Mouse (Mus musculus): ENCODE measurements around the gene Kif5c. TPM values are rescaled to one million over a fixed set of nuclear protein-coding genes. Genes with fewer than 3 reads are reported as not detected.

Gene Kif5c
- 3.5 and 3.7 TPM in 2 replicates for polyA plus RNA-seq (2015; fragmentation: Nextera tagmentation; extraction: Ambion mirVana)

DNA sequence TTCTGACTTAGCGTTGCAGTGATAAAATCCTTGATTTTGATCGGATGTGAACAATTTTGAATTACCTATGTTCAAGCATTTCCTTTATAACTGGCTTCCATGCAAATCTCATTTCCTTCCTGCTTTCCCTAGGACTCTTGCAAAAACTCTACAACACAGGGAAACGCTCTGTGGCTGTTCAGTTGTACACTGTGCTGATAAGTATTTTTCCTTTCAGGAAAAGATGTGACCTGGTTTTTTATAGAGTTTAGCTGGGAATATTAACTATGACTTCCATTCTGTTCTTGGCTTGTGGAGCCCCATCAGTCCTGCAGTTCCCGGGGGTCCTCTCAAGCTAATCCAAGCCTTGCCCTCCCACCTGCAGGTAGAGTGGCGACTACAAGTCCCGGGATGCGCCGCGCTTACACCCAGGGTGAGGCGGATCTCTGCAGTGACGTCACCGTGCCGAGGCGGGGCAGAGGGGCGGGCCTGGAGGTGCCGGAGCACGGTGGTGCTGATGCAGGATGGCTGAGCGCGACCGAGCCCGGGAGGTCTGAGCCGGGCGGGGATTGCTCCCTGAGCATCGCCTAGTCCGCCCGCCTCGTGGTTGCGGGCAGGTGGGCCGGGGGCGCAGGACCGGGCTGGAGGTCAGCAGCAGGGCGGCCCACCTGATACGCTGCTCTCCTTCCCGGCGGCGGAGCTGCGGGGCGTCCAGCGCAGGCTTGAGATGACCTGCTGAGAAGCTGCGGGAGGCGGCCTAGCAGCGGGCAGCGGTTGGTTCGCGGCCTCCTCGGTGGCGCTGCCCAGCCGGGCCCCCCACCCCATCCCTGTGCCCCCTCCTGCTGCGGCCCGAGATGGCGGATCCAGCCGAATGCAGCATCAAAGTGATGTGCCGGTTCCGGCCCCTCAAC is at the start of gene Kif5c:
Gene Kif5c, plus strand, starts transcription at position 470 of the 890 bp plus-strand sequence.
- WGBS, result 4% methylated on average over 50 of the region's 54 CpGs
- peak; percentile 92 for ATAC-seq (ENCODE audit: insufficient number of reproducible peaks, low FRiP score, low TSS enrichment, low read depth)
- peak within 1 kb of the TSS; percentile 94 for H3K4me2 ChIP-seq
- H3K9ac ChIP-seq, result peak within 1 kb of the TSS; percentile 38
- H3K36me3 ChIP-seq, result no peaks in the 10 kb centered on the region
- no peaks in the 10 kb centered on the region for H3K9me3 ChIP-seq
- peaks cover 25% of the 10 kb centered on the region for H3K4me1 ChIP-seq
- peaks cover 8% of the 10 kb centered on the region; the same call in 1 of the 2 replicates for H3K27me3 ChIP-seq
- peak within 1 kb of the TSS; percentile 76 for H3K4me3 ChIP-seq
- no peak within 1 kb of the TSS for H3K27ac ChIP-seq

DNA sequence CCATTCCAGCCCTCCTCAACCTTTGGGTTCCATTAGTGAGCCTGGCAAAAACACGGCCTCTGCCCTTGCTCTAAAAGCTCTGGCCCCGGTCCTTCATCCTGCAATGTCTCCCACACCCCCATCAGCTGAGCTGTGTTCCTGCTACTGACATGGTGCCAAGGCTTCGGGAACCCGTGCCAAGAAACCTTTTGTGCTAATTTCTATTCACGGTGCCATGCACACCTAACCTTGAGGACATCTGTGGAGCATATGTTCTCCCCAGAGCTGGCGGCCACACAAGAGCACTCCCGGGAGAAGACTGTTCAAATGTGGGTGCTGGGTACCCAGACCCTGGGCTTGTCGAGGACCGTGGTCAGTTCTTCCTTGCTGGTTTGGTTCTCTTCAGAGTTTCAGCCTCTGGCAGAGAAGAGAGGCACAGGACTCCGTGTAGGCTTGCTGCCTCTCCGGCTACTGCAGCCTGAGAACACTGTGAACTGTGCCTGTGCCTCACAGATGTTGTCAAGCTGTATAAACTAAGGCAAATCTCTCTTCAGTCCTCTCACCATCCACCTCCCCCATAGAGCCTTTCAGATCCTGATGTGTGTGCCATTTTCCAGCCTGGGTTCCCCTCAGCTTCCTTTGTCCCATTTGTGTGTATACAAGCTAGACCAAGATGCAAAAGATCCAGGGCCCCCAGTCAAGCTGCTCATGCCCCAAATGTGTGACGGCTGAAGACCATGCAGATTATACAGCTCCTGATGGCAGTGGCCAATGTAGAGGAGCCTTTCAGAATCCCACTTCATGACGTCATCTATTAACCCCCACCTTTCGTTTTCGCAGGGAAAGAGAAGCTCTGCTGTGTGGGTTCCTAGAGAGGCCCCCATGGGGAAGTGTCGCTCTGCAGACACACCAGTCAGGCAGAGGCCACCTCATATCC is 49.0 kb upstream of the Kif5c start:
- Histone ChIP-seq H3K27ac (peak overlapping the region; percentile 59; the same call in 1 of the 2 replicates), H3K9ac (no peak overlapping the region)
- 29% methylated on average over 16 of the region's 16 CpGs for WGBS

DNA sequence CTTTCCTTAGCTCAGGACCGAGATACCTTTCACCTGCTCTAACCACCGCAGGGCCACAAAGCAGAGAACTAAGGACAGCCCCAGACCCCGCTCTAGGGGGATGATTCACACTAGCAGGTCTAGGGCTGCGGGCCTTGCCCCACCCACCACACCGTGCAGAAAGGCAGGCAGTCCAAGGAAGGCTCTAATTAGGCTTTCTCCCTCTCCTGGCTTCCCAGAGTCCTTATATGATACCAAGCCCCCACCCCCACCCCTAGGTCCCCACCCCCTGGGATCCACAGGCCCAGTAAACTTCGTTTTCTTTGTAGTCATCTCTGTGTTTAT is 48.4 kb upstream of the Kif5c start:
- Histone ChIP-seq H3K9me3 (no peaks in the 10 kb centered on the region), H3K27ac (no peak overlapping the region), H3K4me1 (peaks cover 42% of the 10 kb centered on the region), H3K4me2 (no peak overlapping the region), H3K27me3 (no peaks in the 10 kb centered on the region), H3K9ac (no peak overlapping the region), H3K4me3 (no peak overlapping the region), H3K36me3 (no peaks in the 10 kb centered on the region)
- WGBS, result 36% methylated on average over 6 of the region's 6 CpGs
- no peak for ATAC-seq (ENCODE audit: insufficient number of reproducible peaks, low FRiP score, low TSS enrichment, low read depth)

More for the DNA sequence above, 49.0 kb upstream of the Kif5c start:
- ATAC-seq (ENCODE audit: insufficient number of reproducible peaks, low FRiP score, low TSS enrichment, low read depth), result peak; percentile 68
- Histone ChIP-seq H3K27me3 (no peaks in the 10 kb centered on the region), H3K4me1 (peaks cover 42% of the 10 kb centered on the region), H3K9me3 (no peaks in the 10 kb centered on the region), H3K4me3 (no peak overlapping the region), H3K36me3 (no peaks in the 10 kb centered on the region), H3K4me2 (peak overlapping the region; percentile 29)

GRCm38 (mm10) chr2:49571159-49571920 is 47.8 kb upstream of the Kif5c start:
- H3K4me1 ChIP-seq, result peaks cover 42% of the 10 kb centered on the region
- no peaks in the 10 kb centered on the region for H3K9me3 ChIP-seq
- H3K27ac ChIP-seq, result no peak overlapping the region
- no peak for ATAC-seq (ENCODE audit: insufficient number of reproducible peaks, low FRiP score, low TSS enrichment, low read depth)
- WGBS, result 56% methylated on average over 11 of the region's 11 CpGs
- no peak overlapping the region for H3K4me3 ChIP-seq
- H3K4me2 ChIP-seq, result no peak overlapping the region
- no peaks in the 10 kb centered on the region for H3K36me3 ChIP-seq
- no peaks in the 10 kb centered on the region for H3K27me3 ChIP-seq
- H3K9ac ChIP-seq, result no peak overlapping the region

DNA sequence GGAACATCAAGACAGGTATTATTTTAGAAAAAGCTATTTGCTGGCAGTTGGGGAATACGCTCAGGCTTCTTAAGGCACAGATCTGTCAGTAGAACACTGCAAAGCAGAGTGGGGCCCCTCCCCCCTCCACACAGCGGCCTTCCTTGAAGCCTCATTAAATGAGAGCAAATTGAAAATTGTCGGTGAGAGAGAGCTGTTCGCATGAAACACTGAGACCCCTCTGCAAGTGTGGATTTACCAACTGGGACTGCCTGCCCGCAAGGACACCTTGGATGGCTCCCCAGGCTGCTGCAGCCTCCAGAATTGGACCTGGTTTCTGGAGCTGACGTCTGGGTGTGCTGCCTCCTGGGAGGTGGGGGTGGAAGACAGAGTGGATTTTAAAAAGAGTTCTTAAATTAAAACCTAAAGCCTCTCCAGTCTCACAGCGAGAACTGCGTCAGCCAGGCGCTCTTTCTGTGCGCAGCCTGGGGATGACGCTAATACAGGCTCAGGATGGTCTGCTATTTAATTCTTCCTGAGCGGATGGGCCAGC is 46.9 kb upstream of the Kif5c start:
- Histone ChIP-seq H3K9me3 (no peaks in the 10 kb centered on the region), H3K36me3 (no peaks in the 10 kb centered on the region), H3K9ac (no peak overlapping the region), H3K27me3 (no peaks in the 10 kb centered on the region), H3K4me2 (peak overlapping the region; percentile 29), H3K4me1 (peaks cover 42% of the 10 kb centered on the region), H3K4me3 (peak overlapping the region; percentile 8; the same call in 1 of the 2 replicates), H3K27ac (no peak overlapping the region)
- no peak for ATAC-seq (ENCODE audit: insufficient number of reproducible peaks, low FRiP score, low TSS enrichment, low read depth)
- 26% methylated on average over 12 of the region's 12 CpGs for WGBS

GRCm38 (mm10) chr2:49572684-49573083 is 46.4 kb upstream of the Kif5c start:
- H3K36me3 ChIP-seq, result no peaks in the 10 kb centered on the region
- no peaks in the 10 kb centered on the region for H3K27me3 ChIP-seq
- no peak for ATAC-seq (ENCODE audit: insufficient number of reproducible peaks, low FRiP score, low TSS enrichment, low read depth)
- WGBS, result 39% methylated on average over 9 of the region's 9 CpGs
- peak overlapping the region; percentile 8; the same call in 1 of the 2 replicates for H3K4me3 ChIP-seq
- H3K4me2 ChIP-seq, result peak overlapping the region; percentile 29; the same call in 1 of the 2 replicates
- no peaks in the 10 kb centered on the region for H3K9me3 ChIP-seq
- H3K9ac ChIP-seq, result no peak overlapping the region
- H3K4me1 ChIP-seq, result peaks cover 42% of the 10 kb centered on the region
- no peak overlapping the region for H3K27ac ChIP-seq

GRCm38 (mm10) chr2:49573282-49573681 is 45.8 kb upstream of the Kif5c start:
- no peak overlapping the region for H3K4me3 ChIP-seq
- H3K4me1 ChIP-seq, result peaks cover 42% of the 10 kb centered on the region
- ATAC-seq (ENCODE audit: insufficient number of reproducible peaks, low FRiP score, low TSS enrichment, low read depth), result no peak
- H3K9ac ChIP-seq, result no peak overlapping the region
- H3K27me3 ChIP-seq, result no peaks in the 10 kb centered on the region
- H3K4me2 ChIP-seq, result no peak overlapping the region
- 92% methylated on average over 3 of the region's 3 CpGs for WGBS
- no peaks in the 10 kb centered on the region for H3K36me3 ChIP-seq
- H3K27ac ChIP-seq, result no peak overlapping the region
- no peaks in the 10 kb centered on the region for H3K9me3 ChIP-seq

- ATAC-seq (ENCODE audit: insufficient number of reproducible peaks, low FRiP score, low TSS enrichment, low read depth), result no peak
- 84% methylated on average over 3 of the region's 3 CpGs for WGBS
Measured at GRCm38 (mm10) chr2:49580585-49580984, 38.5 kb upstream of the Kif5c start.

DNA sequence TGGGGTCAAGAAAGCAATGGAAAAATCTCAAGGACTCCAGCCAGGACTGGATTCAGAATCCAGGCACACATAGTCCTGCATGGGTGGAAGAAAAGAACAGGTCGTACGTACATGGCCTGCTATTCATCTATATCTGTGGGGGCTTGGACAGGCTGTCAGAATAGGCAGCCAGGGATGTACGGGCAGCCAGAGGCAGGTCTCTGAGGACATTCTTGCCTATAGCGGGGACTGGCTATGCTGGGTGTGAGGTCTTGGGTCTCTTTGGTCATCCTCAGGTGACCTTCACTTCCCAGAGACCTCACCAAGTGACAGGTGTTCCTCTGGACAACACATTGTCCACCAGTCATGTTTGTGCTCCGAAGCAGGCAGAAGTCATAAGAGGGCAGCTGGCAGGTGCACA is 36.6 kb upstream of the Kif5c start:
- no peaks in the 10 kb centered on the region for H3K27me3 ChIP-seq
- no peak overlapping the region for H3K4me3 ChIP-seq
- H3K4me2 ChIP-seq, result no peak overlapping the region
- H3K9me3 ChIP-seq, result no peaks in the 10 kb centered on the region
- H3K4me1 ChIP-seq, result no peaks in the 10 kb centered on the region
- no peak overlapping the region for H3K27ac ChIP-seq
- H3K36me3 ChIP-seq, result no peaks in the 10 kb centered on the region
- WGBS, result 82% methylated on average over 5 of the region's 5 CpGs
- H3K9ac ChIP-seq, result no peak overlapping the region
- ATAC-seq (ENCODE audit: insufficient number of reproducible peaks, low FRiP score, low TSS enrichment, low read depth), result no peak

More at GRCm38 (mm10) chr2:49580585-49580984, 38.5 kb upstream of the Kif5c start:
- no peaks in the 10 kb centered on the region for H3K27me3 ChIP-seq
- no peaks in the 10 kb centered on the region for H3K36me3 ChIP-seq
- no peak overlapping the region for H3K9ac ChIP-seq
- no peaks in the 10 kb centered on the region for H3K9me3 ChIP-seq
- H3K4me3 ChIP-seq, result no peak overlapping the region
- H3K4me1 ChIP-seq, result no peaks in the 10 kb centered on the region
- H3K4me2 ChIP-seq, result no peak overlapping the region
- no peak overlapping the region for H3K27ac ChIP-seq

DNA sequence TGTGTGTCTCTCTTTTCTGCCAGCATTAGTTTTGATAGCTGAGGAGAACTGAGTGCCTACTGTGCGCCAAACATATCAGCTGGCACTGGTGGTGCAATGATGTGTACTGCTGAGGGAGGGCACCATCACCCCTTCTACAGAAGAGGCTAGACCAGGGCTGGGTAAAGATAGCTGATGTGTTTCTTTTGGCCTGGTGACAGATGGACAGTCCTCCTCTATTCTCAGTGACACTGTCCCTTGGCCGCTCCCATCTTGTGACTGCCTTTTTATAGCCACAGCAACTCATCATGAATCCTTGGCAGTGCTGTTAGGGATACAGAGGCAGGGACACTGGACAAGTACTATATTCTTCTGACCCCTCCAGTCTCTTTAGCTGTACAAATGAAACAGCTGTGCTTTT is 35.8 kb upstream of the Kif5c start:
- ATAC-seq (ENCODE audit: insufficient number of reproducible peaks, low FRiP score, low TSS enrichment, low read depth), result no peak
- Histone ChIP-seq H3K36me3 (no peaks in the 10 kb centered on the region), H3K27me3 (no peaks in the 10 kb centered on the region), H3K4me1 (no peaks in the 10 kb centered on the region), H3K9me3 (no peaks in the 10 kb centered on the region), H3K27ac (no peak overlapping the region), H3K9ac (no peak overlapping the region), H3K4me3 (no peak overlapping the region), H3K4me2 (no peak overlapping the region)
- 88% methylated on average over 2 of the region's 2 CpGs for WGBS

DNA sequence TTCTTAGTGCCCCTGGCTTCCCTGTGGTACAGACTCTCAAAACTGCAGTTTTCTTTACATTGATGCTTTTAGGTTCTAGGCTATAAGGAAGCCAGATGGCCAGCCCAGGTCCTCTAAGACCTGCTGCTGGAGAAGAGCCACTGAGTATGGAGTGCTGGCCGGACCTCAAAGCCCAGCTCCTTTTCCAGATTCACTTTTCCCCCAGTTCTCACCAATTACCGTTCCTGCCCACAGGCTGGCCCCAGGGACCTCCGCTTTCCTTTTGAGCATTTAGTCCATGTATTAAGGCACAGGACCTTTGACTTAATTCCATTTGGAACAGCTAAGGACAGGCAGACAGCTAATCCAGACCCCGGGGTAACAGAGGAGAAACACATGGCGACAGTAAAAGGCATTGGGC is 28.6 kb upstream of the Kif5c start:
- Histone ChIP-seq H3K27me3 (no peaks in the 10 kb centered on the region), H3K9me3 (no peaks in the 10 kb centered on the region), H3K36me3 (no peaks in the 10 kb centered on the region), H3K4me1 (no peaks in the 10 kb centered on the region), H3K27ac (no peak overlapping the region), H3K4me2 (no peak overlapping the region), H3K9ac (no peak overlapping the region), H3K4me3 (no peak overlapping the region)
- no peak for ATAC-seq (ENCODE audit: insufficient number of reproducible peaks, low FRiP score, low TSS enrichment, low read depth)
- 39% methylated on average over 5 of the region's 5 CpGs for WGBS
